Mouse (Mus musculus) forebrain, postnatal 0 days (tissue): ENCODE results near the gene Gm128. TPM values are rescaled to one million over a fixed set of nuclear protein-coding genes. Genes with fewer than 3 reads are reported as not detected.
A peak's percentile ranks its signal among the peaks of the same experiment; 100 is the strongest.

Experiments
- ATAC-seq: fragments of 200-750 bp; cut with Nextera tagmentation; 2 replicates; pipeline ENCODE4 v1.8.0; 2017; ENCODE audit warnings: mild to moderate bottlenecking, moderate library complexity
- DNase-seq: peaks from one replicate; pipeline ENCODE4 v3.0.0-alpha.2; 2015
- H3K27ac ChIP-seq: fragments of 300-500 bp; sonication (generic); 2 replicates; pipeline ENCODE4 v1.5.1; 2014; ENCODE audit warnings: low read depth, mild to moderate bottlenecking, antibody characterized with exemption, low read length, moderate library complexity, mixed read lengths
- H3K27me3 ChIP-seq: fragments of 300-500 bp; sonication (generic); 2 replicates; pipeline ENCODE4 v1.6.1; 2014; ENCODE audit warnings: mild to moderate bottlenecking, low read length, mixed read lengths; ENCODE audit not compliant: insufficient read depth
- H3K36me3 ChIP-seq: fragments of 300-500 bp; sonication (generic); 2 replicates; pipeline ENCODE4 v1.6.1; 2014; ENCODE audit warnings: mild to moderate bottlenecking, moderate library complexity; ENCODE audit not compliant: insufficient read depth
- H3K4me1 ChIP-seq: fragments of 300-500 bp; sonication (generic); 2 replicates; pipeline ENCODE4 v1.6.1; 2014; ENCODE audit warnings: antibody characterized with exemption; ENCODE audit not compliant: insufficient read depth
- H3K4me2 ChIP-seq: fragments of 300-500 bp; sonication (generic); 2 replicates; pipeline ENCODE4 v1.6.1; 2014; ENCODE audit warnings: low read depth, mild to moderate bottlenecking, moderate library complexity
- H3K4me3 ChIP-seq: fragments of 300-500 bp; sonication (generic); 2 replicates; pipeline ENCODE4 v1.5.1; 2014; ENCODE audit warnings: low read depth, low read length, mixed read lengths
- H3K9ac ChIP-seq: fragments of 300-500 bp; sonication (generic); 2 replicates; pipeline ENCODE4 v1.6.1; 2014; ENCODE audit warnings: mild to moderate bottlenecking
- H3K9me3 ChIP-seq: fragments of 300-500 bp; sonication (generic); 2 replicates; pipeline ENCODE4 v1.6.1; 2016; ENCODE audit warnings: low read length
- CTCF ChIP-seq: sonication (generic); IDR thresholded peaks from 2 replicates; pipeline ENCODE4 v1.5.1; 2016; ENCODE audit warnings: antibody characterized with exemption, control low read depth, low read depth
- WGBS: fragments of 180-500 bp; shearing (Covaris S2); extraction: QIAGEN DNeasy Blood & Tissue Kit; methylation state at CpG from one replicate; pipeline ENCODE4 v1.1.7; 2014; 5-methylcytosine and 5-hydroxymethylcytosine counted together
- polyA plus RNA-seq: library from polyadenylated mRNA; unstranded; fragments of >200 nt; fragmentation: Nextera tagmentation; extraction: Ambion mirVana; gene quantifications from 2 replicates; pipeline ENCODE4 v1.2.1, GENCODE M21; 2015
- total RNA-seq: library from RNA; depleted of rRNA; stranded (reverse); fragments of >200 nt; gene quantifications from 2 replicates; pipeline ENCODE4 v1.2.3, GENCODE M21; 2014

The Gm128 gene
- total and polyA plus RNA-seq, 2 experiments from 2014 or later = 0.28 to 0.29 TPM

GRCm38 (mm10) chr3:95227214-95227613 lies 14.2 kb downstream of the Gm128 start:
- peak overlapping the region; percentile 98 for H3K27ac ChIP-seq

GRCm38 (mm10) chr3:95224295-95224694 lies 17.1 kb downstream of the Gm128 start:
- 0 out of 2 replicates have a peak overlapping the region, but pooled peaks have one; percentile 5 for H3K4me3 ChIP-seq
- peaks cover 16% of the 10 kb centered on the region for H3K4me1 ChIP-seq
- H3K9me3 ChIP-seq = no peaks in the 10 kb centered on the region
- 8% methylated on average over 6 of the region's 6 CpGs for WGBS
- no peak for ATAC-seq
- no peak for DNase-seq
- no peak for TF ChIP-seq CTCF
- H3K9ac ChIP-seq = no peak overlapping the region
- no peaks in the 10 kb centered on the region for H3K27me3 ChIP-seq
- H3K27ac ChIP-seq = no peak overlapping the region
- H3K4me2 ChIP-seq = peak overlapping the region; percentile 33; the same call in 1 of the 2 replicates
- H3K36me3 ChIP-seq = peaks cover 38% of the 10 kb centered on the region

More at GRCm38 (mm10) chr3:95227214-95227613, 14.2 kb downstream of the Gm128 start:
- Histone ChIP-seq H3K9me3 (no peaks in the 10 kb centered on the region), H3K4me3 (peak overlapping the region; percentile 84), H3K9ac (peak overlapping the region; percentile 87), H3K4me2 (peak overlapping the region; percentile 89), H3K4me1 (peaks cover 26% of the 10 kb centered on the region), H3K36me3 (peaks cover 25% of the 10 kb centered on the region), H3K27me3 (no peaks in the 10 kb centered on the region)
- ATAC-seq (no peak; the same call in 1 of the 2 replicates), DNase-seq (peak; percentile 68)
- TF ChIP-seq CTCF = no peak
- WGBS = 3% methylated on average over 1 of the region's 1 CpGs

GRCm38 (mm10) chr3:95223041-95223440 lies 18.4 kb downstream of the Gm128 start:
- DNase-seq = no peak
- no peak for TF ChIP-seq CTCF
- Histone ChIP-seq H3K27me3 (no peaks in the 10 kb centered on the region), H3K27ac (no peak overlapping the region), H3K4me1 (peaks cover 16% of the 10 kb centered on the region), H3K4me2 (no peak overlapping the region), H3K9me3 (no peaks in the 10 kb centered on the region), H3K4me3 (no peak overlapping the region), H3K9ac (no peak overlapping the region), H3K36me3 (peaks cover 47% of the 10 kb centered on the region)
- 96% methylated on average over 2 of the region's 2 CpGs for WGBS
- no peak for ATAC-seq

GRCm38 (mm10) chr3:95218466-95219137 lies 22.8 kb downstream of the Gm128 start:
- no peak for TF ChIP-seq CTCF
- WGBS = 83% methylated on average over 6 of the region's 6 CpGs
- H3K36me3 ChIP-seq = peaks cover 40% of the 10 kb centered on the region
- H3K27me3 ChIP-seq = no peaks in the 10 kb centered on the region
- DNase-seq (no peak), ATAC-seq (no peak)
- H3K4me2 ChIP-seq = peak overlapping the region; percentile 74
- H3K27ac ChIP-seq = peak overlapping the region; percentile 96; the same call in 1 of the 2 replicates
- 0 out of 2 replicates have a peak overlapping the region, but pooled peaks have one; percentile 73 for H3K4me3 ChIP-seq
- peaks cover 6% of the 10 kb centered on the region; the same call in 1 of the 2 replicates for H3K4me1 ChIP-seq
- no peaks in the 10 kb centered on the region for H3K9me3 ChIP-seq
- peak overlapping the region; percentile 83; the same call in 1 of the 2 replicates for H3K9ac ChIP-seq

- under 1% methylated on average over 56 of the region's 56 CpGs for WGBS
- H3K27me3 ChIP-seq = no peaks in the 10 kb centered on the region
- ATAC-seq = peak; percentile 84
Measured at GRCm38 (mm10) chr3:95217255-95218134, 23.9 kb downstream of the Gm128 start, which contains the start of gene Gabpb2. TSS of gene Gabpb2 (minus strand) at chr3:95217916.

GRCm38 (mm10) chr3:95216655-95217254 lies 24.6 kb downstream of the Gm128 start:
- no peaks in the 10 kb centered on the region for H3K27me3 ChIP-seq
- H3K36me3 ChIP-seq = peaks cover 35% of the 10 kb centered on the region
- H3K9ac ChIP-seq = peak overlapping the region; percentile 83
- DNase-seq (no peak), ATAC-seq (peak; percentile 8; the same call in 1 of the 2 replicates)
- TF ChIP-seq CTCF = no peak
- no peaks in the 10 kb centered on the region for H3K9me3 ChIP-seq
- H3K4me2 ChIP-seq = peak overlapping the region; percentile 74
- 18% methylated on average over 4 of the region's 4 CpGs for WGBS
- H3K4me1 ChIP-seq = peaks cover 6% of the 10 kb centered on the region; the same call in 1 of the 2 replicates
- peak overlapping the region; percentile 96 for H3K27ac ChIP-seq
- H3K4me3 ChIP-seq = peak overlapping the region; percentile 73

More at GRCm38 (mm10) chr3:95217255-95218134, 23.9 kb downstream of the Gm128 start, which contains the start of gene Gabpb2:
- H3K9ac ChIP-seq = peak within 1 kb of the TSS; percentile 83
- peaks cover 6% of the 10 kb centered on the region; the same call in 1 of the 2 replicates for H3K4me1 ChIP-seq
- H3K27ac ChIP-seq = peak within 1 kb of the TSS; percentile 96
- peak; percentile 77 for TF ChIP-seq CTCF
- H3K4me2 ChIP-seq = peak within 1 kb of the TSS; percentile 74
- peak; percentile 93 for DNase-seq
- H3K9me3 ChIP-seq = no peaks in the 10 kb centered on the region
- H3K4me3 ChIP-seq = peak within 1 kb of the TSS; percentile 73
- H3K36me3 ChIP-seq = peaks cover 35% of the 10 kb centered on the region
